In the genomic region with DNA sequence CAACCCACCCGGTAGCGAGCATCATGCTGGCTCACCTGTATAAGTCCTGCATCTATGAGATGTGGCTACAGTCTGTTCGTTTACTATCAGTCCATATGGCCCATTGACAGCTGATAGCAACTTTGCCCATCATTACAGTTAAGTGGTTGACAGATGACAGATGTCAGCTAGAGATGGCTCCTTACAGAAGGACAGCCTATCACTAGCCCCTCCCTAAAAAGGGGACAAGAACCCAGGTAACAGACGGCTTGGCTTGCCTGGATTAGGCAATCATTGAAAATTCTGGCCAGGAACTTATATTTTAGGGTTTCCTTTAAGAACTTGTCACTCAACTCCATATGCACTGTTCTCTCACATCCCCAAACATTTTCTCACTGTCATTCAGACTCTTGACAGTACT, we compare ENCODE assay signal across 23 mouse cellular contexts.
"Had no signal": no experiment of that assay in that cellular context is flagged by ENCODE, and none has a peak within 500 bp of the region (broad histone marks: within the 10 kb centered on the region; RNA-seq: fewer than 3 reads in every experiment).

No protein-coding gene starts in this region.

- H3K4me1 ChIP-seq: lung, embryonic 15.5 days; midbrain, embryonic 10.5 days; midbrain, embryonic 12.5 days; neural tube, embryonic 13.5 days; neural tube, embryonic 15.5 days; stomach, embryonic 15.5 days had no signal

- H3K9ac ChIP-seq: liver, postnatal 0 days; lung, embryonic 15.5 days; midbrain, embryonic 12.5 days; neural tube, embryonic 13.5 days; neural tube, embryonic 15.5 days; stomach, embryonic 15.5 days had no signal

- DNase-seq: liver, postnatal 0 days; lung, adult 2 months; lung, postnatal 14 days; lung, postnatal 36 days; midbrain, embryonic 14.5 days; retina, postnatal 1 day; right cerebral cortex, adult 18-20 months; right cerebral cortex, postnatal 25 days; right cerebral cortex, postnatal 4 days; thymus, adult 2 months; thymus, postnatal 25 days; thymus, postnatal 4 days had no signal

- H3K36me3 ChIP-seq: lung, embryonic 15.5 days; midbrain, embryonic 10.5 days; midbrain, embryonic 12.5 days; neural tube, embryonic 13.5 days; neural tube, embryonic 15.5 days; stomach, embryonic 15.5 days had no signal

- H3K27ac ChIP-seq: lung, embryonic 15.5 days; macrophage; midbrain, embryonic 10.5 days; midbrain, embryonic 12.5 days; neural tube, embryonic 13.5 days; neural tube, embryonic 15.5 days; stomach, embryonic 15.5 days; stomach, postnatal 0 days had no signal

- ATAC-seq: liver, postnatal 0 days; lung, postnatal 0 days; midbrain, embryonic 16.5 days had no signal

- H3K4me2 ChIP-seq: lung, embryonic 15.5 days; midbrain, embryonic 12.5 days; neural tube, embryonic 13.5 days; neural tube, embryonic 15.5 days; stomach, embryonic 15.5 days had no signal

- H3K9me3 ChIP-seq: lung, embryonic 15.5 days; midbrain, embryonic 10.5 days; midbrain, embryonic 12.5 days; neural tube, embryonic 15.5 days; stomach, embryonic 15.5 days had no signal

- H3K27me3 ChIP-seq: lung, embryonic 15.5 days; midbrain, embryonic 12.5 days; neural tube, embryonic 13.5 days; neural tube, embryonic 15.5 days; stomach, embryonic 15.5 days had no signal

- H3K4me3 ChIP-seq: lung, embryonic 15.5 days; midbrain, embryonic 10.5 days; midbrain, embryonic 12.5 days; myocyte; neural tube, embryonic 13.5 days; neural tube, embryonic 15.5 days; stomach, embryonic 15.5 days had no signal
